Mouse (Mus musculus) intestine, embryonic 14.5 days (tissue): ENCODE measurements around the gene Mindy1. TPM values are rescaled to one million over a fixed set of nuclear protein-coding genes. Genes with fewer than 3 reads are reported as not detected.

ENCODE experiments used
- ATAC-seq: fragments of 200-750 bp; cut with Nextera tagmentation; replicated peaks from 2 replicates; pipeline ENCODE4 v1.8.0; 2017; ENCODE audit warnings: low read depth, moderate number of reproducible peaks, moderate TSS enrichment, moderate library complexity; ENCODE audit not compliant: low FRiP score, low TSS enrichment
- DNase-seq: peaks from one replicate; pipeline ENCODE4 v3.0.0-alpha.2; 2018; ENCODE audit warnings: low spot score
- H3K27ac ChIP-seq: fragments of 300-500 bp; sonication (generic); 2 replicates; pipeline ENCODE4 v1.5.1; 2014; ENCODE audit warnings: low read depth, mild to moderate bottlenecking, control low read depth
- H3K27me3 ChIP-seq: fragments of 300-500 bp; sonication (generic); replicated peaks from 2 replicates; pipeline ENCODE4 v1.6.1; 2014; ENCODE audit warnings: low read length, control low read depth; ENCODE audit not compliant: control insufficient read depth, insufficient read depth
- H3K36me3 ChIP-seq: fragments of 300-500 bp; sonication (generic); 2 replicates; pipeline ENCODE4 v1.6.1; 2014; ENCODE audit warnings: low read length, control low read depth; ENCODE audit not compliant: control insufficient read depth, insufficient read depth
- H3K4me1 ChIP-seq: fragments of 300-500 bp; sonication (generic); replicated peaks from 2 replicates; pipeline ENCODE4 v1.6.1; 2014; ENCODE audit warnings: low read length, control low read depth, mixed read lengths; ENCODE audit not compliant: control insufficient read depth, insufficient read depth
- H3K4me2 ChIP-seq: fragments of 300-500 bp; sonication (generic); 2 replicates; pipeline ENCODE4 v1.6.1; 2014; ENCODE audit warnings: low read length
- H3K4me3 ChIP-seq: fragments of 300-500 bp; sonication (generic); 2 replicates; pipeline ENCODE4 v1.5.1; 2014; ENCODE audit warnings: low read depth, low read length, control low read depth, mixed read lengths
- H3K9ac ChIP-seq: fragments of 300-500 bp; sonication (generic); 2 replicates; pipeline ENCODE4 v1.6.1; 2014; ENCODE audit warnings: mild to moderate bottlenecking, low read length
- H3K9me3 ChIP-seq: fragments of 300-500 bp; sonication (generic); 2 replicates; pipeline ENCODE4 v1.6.1; 2016; ENCODE audit warnings: low read length, control low read depth; ENCODE audit not compliant: control insufficient read depth
- WGBS: fragments of 180-500 bp; shearing (Covaris S2); extraction: QIAGEN DNeasy Blood & Tissue Kit; methylation state at CpG from one replicate; pipeline ENCODE4 v1.1.7; 2014; 5-methylcytosine and 5-hydroxymethylcytosine counted together
- polyA plus RNA-seq: library from polyadenylated mRNA; unstranded; fragments of >200 nt; fragmentation: Nextera tagmentation; extraction: Ambion mirVana; gene quantifications from 2 replicates; pipeline ENCODE4 v1.2.1, GENCODE M21; 2014

The Mindy1 gene
- polyA plus RNA-seq, 1 experiment from 2014 or later: 38.5 TPM

DNA sequence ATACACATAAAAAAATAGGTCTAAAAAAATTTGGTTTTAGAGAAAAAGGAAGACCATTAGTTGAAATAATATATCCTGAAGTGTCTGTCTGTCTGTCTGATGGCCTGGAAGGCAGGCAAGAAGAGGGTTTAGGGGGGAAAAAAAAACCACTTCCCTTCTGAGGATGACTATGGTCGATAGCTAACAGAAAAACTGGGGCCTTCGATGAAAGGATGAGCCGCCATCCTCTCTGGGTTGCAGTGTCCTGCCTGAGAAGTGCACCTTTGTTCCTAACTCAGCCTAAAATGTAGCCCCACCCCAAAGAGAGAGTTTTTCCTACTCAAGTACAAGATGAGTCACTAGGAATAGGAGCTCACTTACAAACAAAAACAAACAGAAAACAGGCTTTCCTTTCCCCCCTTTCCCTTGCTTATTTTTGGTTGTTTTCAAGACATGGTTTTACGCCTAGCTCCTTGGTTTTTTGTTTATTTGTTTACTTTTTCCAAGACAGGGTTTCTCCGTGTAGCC, 4.7 kb upstream of the Mindy1 start:
- Histone ChIP-seq H3K4me1 (peaks cover 6% of the 10 kb centered on the region), H3K4me2 (no peak overlapping the region), H3K4me3 (no peak overlapping the region), H3K36me3 (no peaks in the 10 kb centered on the region), H3K27ac (no peak overlapping the region), H3K9ac (no peak overlapping the region), H3K9me3 (no peaks in the 10 kb centered on the region), H3K27me3 (no peaks in the 10 kb centered on the region)
- 76% methylated on average over 5 of the region's 5 CpGs for WGBS
- DNase-seq (no peak), ATAC-seq (no peak)

DNA sequence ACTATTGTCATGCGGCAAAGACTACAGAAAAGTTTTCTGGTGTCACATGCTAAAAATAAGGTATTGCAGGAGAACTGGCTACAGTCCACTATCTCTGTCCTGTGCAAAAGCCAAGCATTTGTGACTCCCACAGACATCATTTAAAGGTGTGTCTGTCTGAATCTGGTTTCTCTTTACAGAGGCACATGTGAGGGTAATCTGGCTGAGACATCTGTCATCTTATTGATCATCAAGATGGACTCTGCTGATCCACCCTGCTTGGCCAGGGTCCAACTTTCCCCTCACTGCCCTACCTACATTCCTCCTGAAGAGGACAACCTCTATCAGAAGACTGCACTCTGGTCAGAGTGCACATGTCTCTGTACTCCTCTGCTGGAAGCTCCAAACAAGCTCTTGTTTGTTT, 4.0 kb upstream of the Mindy1 start:
- H3K9ac ChIP-seq: no peak overlapping the region
- H3K4me1 ChIP-seq: peaks cover 6% of the 10 kb centered on the region
- WGBS: 92% methylated on average over 1 of the region's 1 CpGs
- H3K9me3 ChIP-seq: no peaks in the 10 kb centered on the region
- H3K27ac ChIP-seq: no peak overlapping the region
- DNase-seq: no peak
- ATAC-seq: no peak
- H3K4me2 ChIP-seq: no peak overlapping the region
- no peaks in the 10 kb centered on the region for H3K36me3 ChIP-seq
- H3K27me3 ChIP-seq: no peaks in the 10 kb centered on the region
- H3K4me3 ChIP-seq: no peak overlapping the region

DNA sequence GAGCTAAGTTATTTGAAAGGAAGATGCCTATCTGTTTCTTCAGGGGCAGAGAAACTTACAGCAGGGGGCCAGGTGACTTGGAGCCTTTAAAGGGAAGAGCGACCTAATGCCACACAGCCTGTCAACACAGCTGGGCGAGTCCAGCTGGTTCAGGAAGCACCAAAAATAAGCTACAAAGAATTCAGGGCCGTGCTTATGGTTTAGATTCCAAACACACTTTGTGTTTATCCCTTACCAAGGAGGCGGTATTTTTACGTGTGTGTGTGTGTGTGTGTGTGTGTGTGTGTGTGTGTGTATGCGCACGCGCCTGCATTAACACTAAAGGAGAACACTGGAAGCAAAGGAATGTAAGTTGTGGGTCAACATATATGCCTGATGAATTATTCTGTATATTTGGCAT, 398 bp upstream of the Mindy1 start:
- no peaks in the 10 kb centered on the region for H3K36me3 ChIP-seq
- H3K4me2 ChIP-seq: peak overlapping the region; percentile 84
- H3K27ac ChIP-seq: peak overlapping the region; percentile 84
- no peak for ATAC-seq
- H3K27me3 ChIP-seq: no peaks in the 10 kb centered on the region
- H3K4me1 ChIP-seq: peaks cover 21% of the 10 kb centered on the region; the same call in 1 of the 2 replicates
- peak; percentile 58 for DNase-seq
- H3K9me3 ChIP-seq: no peaks in the 10 kb centered on the region
- 15% methylated on average over 8 of the region's 8 CpGs for WGBS
- H3K4me3 ChIP-seq: peak overlapping the region; percentile 87
- peak overlapping the region; percentile 89 for H3K9ac ChIP-seq

DNA sequence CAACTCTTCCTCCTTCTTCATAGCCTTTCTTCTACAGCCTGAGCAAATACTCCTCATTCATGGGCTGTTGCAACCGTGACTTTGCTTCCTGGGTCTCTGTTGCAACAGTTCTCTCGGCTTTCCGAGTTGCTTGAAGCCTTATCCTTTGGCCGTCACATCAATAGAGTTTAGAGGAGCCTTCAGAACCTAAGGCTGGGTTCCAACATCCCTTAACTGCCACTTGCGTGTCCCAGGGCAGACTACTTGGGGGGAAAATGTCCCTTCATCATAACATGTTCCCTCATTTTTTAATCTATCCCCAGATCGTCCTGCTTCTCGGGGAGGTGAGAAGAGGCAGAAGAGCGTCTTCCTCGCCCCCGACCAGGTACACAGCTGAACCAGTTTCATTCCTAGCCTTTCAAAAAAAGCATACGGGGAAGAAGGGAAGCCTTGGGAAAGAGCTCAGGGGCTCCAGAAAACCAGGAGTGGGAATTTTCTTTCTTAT, 1.3 kb downstream of the Mindy1 start:
- Histone ChIP-seq H3K9ac (peak overlapping the region; percentile 80), H3K4me2 (peak overlapping the region; percentile 84), H3K27me3 (no peaks in the 10 kb centered on the region), H3K4me1 (peaks cover 21% of the 10 kb centered on the region; the same call in 1 of the 2 replicates), H3K9me3 (no peaks in the 10 kb centered on the region), H3K27ac (peak overlapping the region; percentile 92), H3K36me3 (peaks cover 2% of the 10 kb centered on the region), H3K4me3 (peak overlapping the region; percentile 87)
- ATAC-seq (no peak), DNase-seq (no peak)
- WGBS: under 1% methylated on average over 11 of the region's 11 CpGs

DNA sequence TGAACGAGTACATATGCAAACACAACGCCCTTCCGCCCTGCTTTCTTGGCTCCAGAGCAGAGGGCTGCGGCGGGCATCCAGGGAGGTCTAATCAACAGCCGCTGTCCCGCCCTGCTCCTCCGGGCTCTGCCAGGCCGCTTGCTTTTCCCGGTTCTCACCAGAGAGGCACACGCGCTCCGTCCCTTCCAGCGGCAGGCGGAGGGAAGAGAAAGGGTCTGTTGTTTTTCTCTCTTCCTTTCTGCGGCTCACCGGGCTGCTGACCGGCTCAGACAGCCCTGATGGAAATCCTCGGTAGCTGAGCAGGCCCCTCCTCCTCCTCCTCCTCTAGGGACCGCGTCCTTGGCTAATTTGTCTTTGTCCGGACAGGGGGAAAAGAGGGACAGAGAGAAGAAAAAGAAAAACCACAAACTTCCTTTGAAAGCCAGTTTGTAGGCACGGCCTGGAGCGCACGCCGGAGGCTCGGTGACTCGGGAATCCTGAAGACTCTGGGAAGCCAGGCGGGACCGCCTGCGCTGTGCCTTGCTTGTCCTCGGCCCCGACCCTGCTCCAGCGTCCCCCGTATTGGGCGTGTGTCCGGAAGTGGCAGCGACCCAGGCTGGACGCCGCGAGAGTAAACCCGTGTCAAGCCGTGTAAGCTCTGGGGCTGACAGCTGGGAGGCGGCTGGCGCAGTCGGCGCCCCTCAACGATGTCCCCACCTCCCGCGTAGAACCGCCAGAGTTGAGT, 1.9 kb downstream of the Mindy1 start:
- H3K9me3 ChIP-seq: no peaks in the 10 kb centered on the region
- H3K9ac ChIP-seq: peak overlapping the region; percentile 80
- peaks cover 21% of the 10 kb centered on the region; the same call in 1 of the 2 replicates for H3K4me1 ChIP-seq
- WGBS: under 1% methylated on average over 51 of the region's 51 CpGs
- H3K27ac ChIP-seq: peak overlapping the region; percentile 92
- no peaks in the 10 kb centered on the region for H3K27me3 ChIP-seq
- ATAC-seq: peak; percentile 56
- peak; percentile 87 for DNase-seq
- H3K4me3 ChIP-seq: peak overlapping the region; percentile 87
- H3K36me3 ChIP-seq: peaks cover 8% of the 10 kb centered on the region
- H3K4me2 ChIP-seq: peak overlapping the region; percentile 84

DNA sequence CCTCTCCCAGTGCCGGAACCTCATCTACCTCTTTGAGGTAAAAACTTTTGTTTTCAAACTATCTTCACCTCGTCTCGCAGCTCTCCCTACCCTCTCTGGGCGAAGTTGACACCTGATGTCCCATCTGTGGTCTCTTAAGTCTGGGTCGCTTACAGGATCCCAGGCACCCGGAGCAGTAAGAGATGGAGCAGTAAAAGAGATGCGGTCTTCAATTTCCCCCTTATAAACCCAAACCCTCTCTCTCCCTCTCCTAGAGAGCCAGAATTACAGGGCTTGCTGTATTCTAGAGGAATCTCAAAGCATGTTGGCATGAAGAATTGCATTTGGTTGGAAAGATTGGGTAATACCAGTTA, 2.4 kb downstream of the Mindy1 start:
- ATAC-seq: no peak
- no peaks in the 10 kb centered on the region for H3K9me3 ChIP-seq
- peak overlapping the region; percentile 87 for H3K4me3 ChIP-seq
- H3K9ac ChIP-seq: peak overlapping the region; percentile 80
- peaks cover 14% of the 10 kb centered on the region for H3K36me3 ChIP-seq
- H3K4me1 ChIP-seq: peaks cover 21% of the 10 kb centered on the region; the same call in 1 of the 2 replicates
- peak overlapping the region; percentile 84 for H3K4me2 ChIP-seq
- under 1% methylated on average over 7 of the region's 7 CpGs for WGBS
- DNase-seq: no peak
- H3K27me3 ChIP-seq: no peaks in the 10 kb centered on the region
- H3K27ac ChIP-seq: peak overlapping the region; percentile 92

DNA sequence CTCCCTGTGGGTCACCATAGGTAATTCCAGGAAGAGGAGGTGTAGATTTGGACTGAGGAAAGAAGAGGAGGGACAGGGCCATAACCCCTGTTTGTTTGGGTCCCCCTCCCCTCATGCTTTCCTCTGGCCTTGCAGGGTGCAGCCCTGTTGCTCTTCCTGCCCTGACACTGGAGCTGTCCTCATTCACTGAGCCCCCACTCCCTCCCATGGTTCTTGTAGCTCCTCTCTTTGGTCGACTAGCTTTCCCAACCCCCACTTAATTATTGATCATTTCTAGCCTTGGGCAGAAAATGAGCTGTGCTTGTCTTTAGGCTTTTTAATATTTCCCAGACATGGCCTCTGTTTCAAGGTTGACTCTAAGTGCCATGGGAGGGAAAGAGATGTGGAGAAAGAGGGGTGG, 2.9 kb downstream of the Mindy1 start:
- Histone ChIP-seq H3K36me3 (peaks cover 17% of the 10 kb centered on the region), H3K9ac (peak overlapping the region; percentile 80; the same call in 1 of the 2 replicates), H3K4me2 (peak overlapping the region; percentile 84), H3K4me3 (peak overlapping the region; percentile 87), H3K27me3 (no peaks in the 10 kb centered on the region), H3K4me1 (peaks cover 21% of the 10 kb centered on the region; the same call in 1 of the 2 replicates), H3K9me3 (no peaks in the 10 kb centered on the region), H3K27ac (no peak overlapping the region)
- no peak for ATAC-seq
- 14% methylated on average over 1 of the region's 1 CpGs for WGBS
- no peak for DNase-seq

DNA sequence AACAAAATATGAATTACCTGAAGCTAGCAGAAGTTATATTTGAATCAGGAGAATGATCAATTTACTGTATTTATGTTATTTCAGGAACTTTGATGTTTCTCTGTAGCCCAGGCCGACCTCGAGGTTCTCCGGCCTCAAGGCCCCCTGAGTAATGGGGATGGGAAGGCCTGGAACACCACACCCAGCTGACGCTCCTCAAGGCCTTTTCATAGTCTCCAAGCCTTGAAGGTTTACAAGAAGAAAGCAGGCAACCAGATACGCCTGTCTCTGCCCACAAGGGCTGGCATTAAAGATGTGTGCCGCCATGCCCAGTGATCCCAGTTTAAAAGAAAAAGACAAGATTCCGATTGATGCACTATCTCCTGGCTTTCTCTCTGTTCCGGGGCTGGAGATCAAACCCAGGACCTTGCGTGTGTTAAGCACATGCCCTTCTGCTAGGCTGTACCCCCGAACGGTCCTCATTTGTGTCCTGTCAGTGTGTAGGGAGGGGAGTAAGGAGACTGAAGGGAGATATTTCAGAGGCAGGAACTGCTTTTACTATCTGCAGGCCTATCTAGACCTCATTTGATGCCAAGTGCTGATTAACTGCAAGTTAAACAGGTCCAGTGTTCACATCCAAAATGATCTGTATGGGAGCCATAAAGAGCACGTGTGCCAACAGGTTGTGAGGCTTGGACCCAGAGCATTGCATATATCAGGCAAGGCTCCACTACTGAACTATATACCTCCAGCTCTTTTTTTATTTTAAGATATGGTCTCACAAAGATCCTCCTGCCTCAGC, 3.5 kb downstream of the Mindy1 start:
- peak overlapping the region; percentile 84; the same call in 1 of the 2 replicates for H3K4me2 ChIP-seq
- DNase-seq (no peak), ATAC-seq (no peak)
- 83% methylated on average over 12 of the region's 12 CpGs for WGBS
- H3K4me1 ChIP-seq: peaks cover 21% of the 10 kb centered on the region; the same call in 1 of the 2 replicates
- H3K27me3 ChIP-seq: no peaks in the 10 kb centered on the region
- H3K4me3 ChIP-seq: peak overlapping the region; percentile 87; the same call in 1 of the 2 replicates
- H3K9me3 ChIP-seq: no peaks in the 10 kb centered on the region
- no peak overlapping the region for H3K27ac ChIP-seq
- no peak overlapping the region for H3K9ac ChIP-seq
- peaks cover 17% of the 10 kb centered on the region for H3K36me3 ChIP-seq
